Mouse (Mus musculus) heart, adult 11 months (tissue): ENCODE measurements around the gene 9230104L09Rik.
A peak's percentile ranks its signal among the peaks of the same experiment; 100 is the strongest.

Experiments used
- DNase-seq: peaks from one replicate; pipeline ENCODE4 v3.0.0; 2022

Gene 9230104L09Rik

DNA sequence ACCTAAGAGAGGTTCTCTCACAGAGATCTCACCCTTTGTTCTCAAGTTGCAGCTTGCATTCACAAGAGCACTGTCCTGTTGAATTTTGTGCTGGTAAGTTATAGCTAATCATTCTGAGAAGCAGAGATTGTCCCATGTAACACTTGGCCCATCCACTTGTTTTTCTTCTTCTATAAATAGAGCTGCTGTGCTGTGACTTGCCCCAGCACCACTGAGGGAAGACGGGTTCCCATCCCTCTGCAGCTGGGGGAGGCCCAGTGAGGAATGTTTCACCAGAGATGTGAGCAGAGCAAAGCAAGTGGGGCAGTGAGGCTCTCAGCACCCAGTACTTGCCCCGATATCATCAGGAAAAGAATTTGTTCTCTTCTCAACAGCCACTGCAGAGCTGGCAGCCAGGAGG, at the start of gene 9230104L09Rik:
Gene 9230104L09Rik, minus strand, starts transcription at position 73 of the 400 bp plus-strand sequence.
- peak; percentile 96 for DNase-seq

DNA sequence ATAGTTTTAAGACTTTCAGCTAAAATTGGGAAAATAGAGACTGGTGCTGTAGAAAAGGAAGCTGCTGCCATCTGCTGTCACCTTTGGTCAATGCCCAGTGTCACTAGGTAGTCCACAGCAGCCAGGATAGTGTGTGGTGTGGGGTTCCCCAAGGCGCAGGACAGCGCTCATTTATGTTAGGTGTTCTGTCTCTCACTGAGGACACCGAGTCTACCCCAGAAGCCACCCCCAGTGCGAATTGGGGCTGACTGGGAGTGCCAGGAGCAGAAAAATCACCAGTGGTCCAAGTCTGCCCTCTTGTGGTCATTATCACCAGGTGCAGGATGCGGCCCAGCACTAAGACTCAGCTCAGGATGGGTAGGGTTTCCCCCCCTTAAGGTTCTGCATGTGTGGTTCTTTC, 37.4 kb upstream of the 9230104L09Rik start:
- peak; percentile 96 for DNase-seq

DNA sequence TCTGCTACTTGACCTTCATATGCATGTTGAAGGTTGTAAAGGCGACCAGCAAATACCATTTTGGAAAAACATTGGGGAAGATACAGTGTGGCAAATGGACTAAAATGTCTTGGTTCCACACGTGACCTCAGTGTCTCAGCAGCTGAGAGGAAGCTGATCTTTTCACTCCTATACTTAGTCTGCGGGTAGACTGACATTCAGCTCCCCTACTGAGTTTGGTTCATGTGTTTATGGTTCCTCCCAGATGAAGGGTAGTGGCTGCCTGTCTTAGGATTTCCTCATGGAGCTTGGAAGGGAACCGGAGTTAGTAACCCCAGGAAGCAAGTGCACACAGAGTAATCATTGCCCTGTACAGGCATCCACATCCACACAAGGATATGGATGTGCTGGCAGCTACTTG, 35.5 kb upstream of the 9230104L09Rik start:
- DNase-seq, result peak; percentile 88

DNA sequence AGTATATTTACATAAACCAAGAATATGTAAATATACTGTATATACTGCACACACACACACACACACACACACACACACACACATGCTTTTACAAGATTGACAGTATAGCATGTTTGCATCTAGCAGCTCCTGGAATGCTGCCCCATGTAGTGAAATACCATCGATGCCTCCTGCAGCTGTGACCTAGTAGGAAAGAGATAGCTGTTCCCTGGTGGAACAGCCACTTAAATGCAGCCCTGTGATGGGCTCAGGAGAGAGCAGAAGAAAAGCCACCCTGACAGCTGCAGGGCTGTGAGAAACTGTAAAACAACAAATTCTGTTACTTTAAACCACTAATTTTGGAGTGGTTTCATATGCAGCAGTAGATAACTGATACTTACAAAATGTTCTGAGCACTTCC, 31.4 kb upstream of the 9230104L09Rik start:
- DNase-seq, result peak; percentile 48

DNA sequence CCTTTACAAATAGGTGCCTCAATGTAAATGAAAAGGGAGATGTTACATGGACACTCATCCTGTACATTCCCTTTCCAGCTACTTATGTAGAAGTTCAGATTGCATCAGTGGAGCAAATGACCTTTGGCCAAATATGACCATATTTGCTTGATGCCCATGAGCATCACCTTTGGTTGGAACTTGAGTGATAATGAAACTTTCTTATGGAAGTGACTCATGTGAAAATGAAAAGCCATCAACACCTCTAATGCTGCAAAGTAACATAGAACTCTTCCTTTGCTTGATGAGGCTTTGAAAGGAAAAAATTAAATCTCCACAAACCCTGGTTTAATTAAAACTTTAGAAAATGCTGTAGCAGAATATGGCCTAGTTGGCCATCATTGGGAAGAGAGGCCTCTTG, 28.3 kb upstream of the 9230104L09Rik start:
- no peak for DNase-seq

DNA sequence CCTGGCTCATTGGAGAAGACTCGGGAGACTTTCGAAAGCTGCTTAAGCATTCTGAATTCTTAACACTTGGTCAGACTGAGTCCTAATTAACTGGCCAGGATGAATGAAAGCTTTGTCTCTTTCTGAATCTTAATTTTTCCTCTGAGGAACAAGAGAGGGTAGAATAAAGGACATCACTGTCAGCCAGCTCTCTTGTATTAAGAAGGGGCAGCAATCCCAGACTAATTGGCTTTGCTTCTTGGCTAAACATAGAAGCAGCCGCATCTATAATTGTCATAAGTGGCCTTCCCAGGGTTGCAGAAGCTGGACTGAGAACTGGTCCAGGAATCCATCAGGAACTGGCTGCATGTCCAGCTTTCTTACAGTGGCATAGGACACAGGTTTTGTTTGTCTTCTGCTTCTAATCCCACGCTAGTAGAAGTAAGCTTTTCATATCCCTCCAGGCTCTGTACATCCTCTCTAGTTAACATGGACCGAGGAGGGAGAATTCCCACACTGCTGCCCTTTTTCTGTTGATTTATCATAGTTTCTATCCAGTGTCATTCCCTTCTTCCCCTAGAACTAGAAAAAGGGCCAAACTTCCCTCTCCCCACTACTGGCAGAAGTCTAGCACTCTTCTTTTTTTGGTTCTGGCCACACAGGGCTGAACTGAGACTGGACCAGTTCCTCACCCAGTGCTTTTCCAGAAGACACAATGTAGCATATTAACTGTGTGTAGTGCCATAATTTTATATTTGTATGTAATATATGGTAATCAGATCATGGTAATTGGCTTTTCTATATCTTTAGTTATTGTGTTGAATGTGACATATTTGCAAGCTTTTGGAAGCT, 25.4 kb upstream of the 9230104L09Rik start:
- peak; percentile 95 for DNase-seq

DNA sequence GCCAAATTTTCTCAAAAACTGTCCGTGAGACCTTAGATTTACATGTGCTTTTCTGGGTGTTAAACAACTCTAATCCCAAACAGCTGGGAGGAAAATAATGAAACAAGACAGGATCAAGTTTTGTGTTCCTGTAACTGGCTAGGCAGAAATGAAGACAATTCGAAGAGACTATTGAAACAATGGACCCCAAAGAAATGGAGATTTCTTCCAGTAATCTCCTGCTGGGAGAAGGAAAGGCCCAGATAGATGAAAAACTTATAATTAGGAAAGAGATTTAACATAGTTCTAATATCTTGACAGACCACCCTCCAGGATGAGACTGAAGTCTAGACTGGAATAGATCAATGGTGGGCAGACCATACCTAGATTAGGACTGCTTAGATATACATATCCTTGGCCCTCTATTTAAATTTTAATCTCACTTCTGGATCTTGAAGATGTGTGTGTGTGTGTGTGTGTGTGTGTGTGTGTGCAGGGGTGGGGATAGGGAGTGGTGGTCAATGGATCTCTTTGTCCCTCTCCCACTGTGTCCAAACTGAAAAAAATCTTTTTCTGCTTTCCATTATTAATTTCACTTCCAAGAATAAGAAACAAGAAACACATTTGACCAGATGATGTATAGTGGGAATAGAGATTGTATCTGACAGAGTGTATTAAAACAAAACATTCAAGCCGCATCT, 24.6 kb upstream of the 9230104L09Rik start:
- DNase-seq, result no peak

DNA sequence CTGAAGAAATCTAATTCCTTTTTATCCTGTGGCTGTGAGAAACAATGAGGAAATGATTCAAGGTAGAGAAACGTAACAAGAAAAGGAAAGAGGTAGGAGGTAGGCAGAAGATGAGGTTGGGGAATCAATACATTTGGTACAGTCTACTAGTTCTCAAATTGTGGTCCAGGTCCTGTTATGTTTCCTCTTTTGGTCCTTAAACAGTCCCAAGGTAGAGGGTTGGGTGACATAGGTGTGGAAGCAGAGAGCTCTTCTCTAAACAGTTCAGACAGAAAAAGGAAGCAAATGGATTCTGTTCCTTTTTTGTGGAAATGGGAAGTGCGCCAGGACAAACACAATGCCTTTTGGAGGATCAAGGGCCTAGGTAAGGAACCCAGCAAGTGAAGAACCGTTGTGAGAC, 24.0 kb upstream of the 9230104L09Rik start:
- DNase-seq, result peak; percentile 86

DNA sequence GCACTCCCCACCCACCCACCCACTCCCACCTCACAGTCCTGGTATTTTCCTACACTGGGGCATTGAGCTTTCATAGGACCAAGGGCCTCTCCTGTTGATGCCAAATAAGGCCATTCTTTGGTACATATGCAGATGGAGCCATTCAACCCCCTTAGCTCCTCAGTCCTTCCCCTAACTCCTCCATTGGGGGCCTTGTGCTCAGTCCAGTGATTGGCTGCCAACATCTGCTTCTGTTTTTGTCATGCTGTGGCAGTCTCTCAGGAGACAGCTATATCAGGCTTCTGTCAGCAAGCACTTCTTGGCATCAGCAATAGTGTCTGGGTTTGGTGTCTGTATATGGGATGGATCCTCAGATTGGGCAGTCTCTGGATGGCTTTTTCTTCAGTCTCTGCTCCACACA, 19.9 kb upstream of the 9230104L09Rik start:
- peak; percentile 93 for DNase-seq

DNA sequence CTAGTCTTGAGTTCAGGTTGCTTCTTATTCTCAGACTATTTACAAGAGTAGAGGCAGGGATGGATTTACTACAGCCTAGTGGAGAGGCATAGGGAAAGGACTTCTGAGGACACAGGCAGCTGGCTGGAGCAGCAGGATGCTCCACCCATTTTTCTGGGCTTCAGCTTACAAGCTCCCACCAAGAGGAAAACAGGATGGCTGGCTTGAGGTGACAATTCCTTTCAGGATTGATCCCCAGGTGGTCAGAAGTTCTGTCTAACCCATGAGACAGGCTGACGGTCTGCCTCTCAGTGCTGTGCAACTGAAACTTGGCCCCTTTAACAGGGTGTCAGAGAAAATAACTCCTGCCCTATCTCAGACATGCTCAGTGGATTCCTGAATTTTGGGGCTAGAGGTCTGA, 14.4 kb upstream of the 9230104L09Rik start:
- DNase-seq, result peak; percentile 98

DNA sequence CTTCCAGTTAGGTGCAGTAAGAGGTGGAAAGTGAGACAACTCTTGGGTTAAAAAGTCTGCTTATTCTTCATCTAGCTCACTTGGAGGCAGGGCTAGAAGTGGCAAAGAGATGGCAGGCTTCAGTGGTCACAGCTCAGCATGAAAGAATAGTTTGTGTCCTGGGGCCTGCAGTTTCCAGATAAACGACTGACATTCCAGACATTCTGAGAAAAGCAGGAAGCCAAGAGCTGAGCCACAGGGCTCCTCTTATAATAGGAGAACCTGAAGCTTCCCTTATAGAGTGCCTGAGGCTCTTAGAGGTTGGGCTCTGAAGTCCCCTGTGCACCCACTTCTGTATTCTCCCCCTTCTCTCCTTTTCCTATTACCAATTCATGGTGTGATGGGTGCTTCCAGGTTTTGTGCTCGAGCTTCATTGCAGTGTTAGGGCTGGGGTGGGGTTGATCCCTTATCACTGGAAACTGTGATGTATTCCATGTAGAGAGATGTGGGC, 13.8 kb upstream of the 9230104L09Rik start:
- DNase-seq, result peak; percentile 93

DNA sequence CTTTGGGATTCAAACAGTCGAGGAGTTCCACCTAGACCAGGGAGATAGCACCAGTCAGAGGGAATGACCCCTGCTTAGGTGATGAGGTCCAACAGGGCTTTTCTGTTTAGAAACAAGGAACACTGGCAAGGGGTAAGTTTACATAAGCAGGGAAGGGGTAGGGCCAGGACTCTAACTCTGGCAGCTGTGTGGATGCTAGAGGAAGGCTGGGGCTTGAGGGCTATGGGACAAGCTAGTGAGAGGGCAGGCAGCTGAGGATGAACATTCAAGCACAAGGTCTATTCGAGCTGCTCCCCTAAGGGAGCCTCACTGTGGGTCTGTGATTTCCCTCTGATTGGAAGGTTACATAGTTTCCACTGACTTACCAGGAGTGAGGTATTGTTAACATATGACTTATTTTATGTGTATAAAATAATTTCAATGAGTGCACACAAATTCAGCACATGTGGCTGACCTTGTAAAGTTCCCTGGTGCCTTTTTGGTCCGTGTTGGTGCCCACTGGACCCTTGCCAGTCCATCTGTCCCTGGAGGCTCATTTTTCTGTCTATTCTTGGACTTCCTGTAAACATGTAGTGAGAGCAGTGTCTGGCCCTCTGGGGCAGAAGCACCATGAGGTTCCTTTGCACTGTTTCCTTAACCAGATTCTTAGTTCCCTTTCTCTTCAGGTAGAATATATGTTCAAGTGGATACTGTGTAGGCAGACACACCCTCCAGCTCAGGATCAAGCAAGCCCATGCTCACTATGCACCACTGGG, 12.4 kb upstream of the 9230104L09Rik start:
- peak; percentile 98 for DNase-seq

DNA sequence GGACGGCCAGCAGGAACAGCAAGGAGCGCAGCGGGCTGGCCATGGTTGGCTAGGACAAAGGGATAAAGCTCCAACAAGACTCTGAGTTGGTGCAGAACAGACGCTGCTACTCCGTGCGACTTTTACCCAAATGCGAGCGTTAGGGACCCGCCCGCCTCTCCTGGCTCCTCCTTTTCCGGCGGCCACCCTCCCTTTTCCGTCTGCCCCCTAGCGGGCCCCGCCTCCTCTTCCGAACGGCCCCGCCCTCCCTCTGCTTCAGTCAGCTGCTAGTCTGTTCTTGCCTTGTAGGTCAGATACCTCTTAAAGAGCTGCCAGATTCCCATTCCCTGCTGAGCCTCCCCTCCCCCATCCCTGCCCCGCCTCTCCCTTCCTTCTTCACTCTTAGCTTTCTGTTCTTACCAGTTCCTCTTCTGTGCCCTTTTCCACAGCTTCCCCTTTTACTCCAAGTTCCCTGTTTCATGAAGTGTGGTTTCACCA, 10.5 kb upstream of the 9230104L09Rik start, which contains the start of gene Cst3:
Gene Cst3, minus strand, starts transcription at position 358 of the 477 bp plus-strand sequence.
- peak; percentile 100 for DNase-seq

DNA sequence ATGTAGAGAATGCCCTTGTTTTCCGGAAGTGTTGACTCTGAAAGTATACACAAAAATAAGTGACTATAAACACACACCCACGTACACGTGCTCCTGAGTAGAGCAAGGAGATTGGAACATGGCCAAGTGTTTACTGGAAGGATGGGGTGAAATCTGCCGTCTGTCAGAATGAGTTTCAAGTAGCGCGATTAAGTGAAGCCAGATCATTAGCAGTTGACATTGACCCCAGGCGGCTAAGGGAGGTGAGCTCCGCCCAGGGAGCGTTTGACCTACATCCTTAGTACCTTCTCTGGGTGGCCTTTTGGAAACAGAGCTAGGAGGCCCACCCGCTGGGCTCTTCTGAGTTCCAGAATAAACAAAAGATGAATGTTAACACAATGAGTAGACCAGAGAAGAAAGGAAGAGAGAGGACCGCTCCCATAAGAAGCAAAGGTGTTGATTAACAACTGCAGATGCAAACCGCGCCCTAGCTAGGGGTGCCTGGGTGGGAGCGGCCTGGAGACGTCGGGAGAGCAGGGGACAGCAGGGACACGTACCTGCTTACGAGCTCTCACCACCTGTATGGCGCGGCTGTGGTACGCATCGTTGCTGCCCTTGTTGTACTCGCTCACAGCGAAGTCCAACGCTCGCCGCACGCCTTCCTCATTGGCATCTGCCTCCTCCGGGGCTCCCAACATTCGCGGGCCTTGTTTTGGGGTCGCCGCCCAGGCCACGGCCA, 9.9 kb upstream of the 9230104L09Rik start:
- peak; percentile 94 for DNase-seq

DNA sequence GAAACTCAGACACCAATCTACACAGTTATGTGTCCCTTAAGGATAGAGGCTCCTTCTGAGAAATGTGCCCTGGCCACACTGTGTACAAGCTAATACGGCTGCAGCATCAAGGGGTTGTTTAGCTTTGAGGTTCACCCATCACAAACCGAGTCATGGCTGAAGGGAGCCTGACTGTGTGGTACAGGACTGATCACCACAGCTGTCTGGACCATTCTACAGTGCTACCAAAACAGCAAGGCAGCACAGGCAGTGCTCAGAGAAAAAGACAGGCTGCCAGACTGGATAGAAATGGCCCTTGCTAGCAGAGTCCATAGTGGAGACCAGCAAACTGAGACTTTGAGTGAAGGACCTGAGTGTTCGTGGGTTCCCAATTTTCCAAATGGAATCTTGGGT, 9.4 kb upstream of the 9230104L09Rik start:
- peak; percentile 86 for DNase-seq

DNA sequence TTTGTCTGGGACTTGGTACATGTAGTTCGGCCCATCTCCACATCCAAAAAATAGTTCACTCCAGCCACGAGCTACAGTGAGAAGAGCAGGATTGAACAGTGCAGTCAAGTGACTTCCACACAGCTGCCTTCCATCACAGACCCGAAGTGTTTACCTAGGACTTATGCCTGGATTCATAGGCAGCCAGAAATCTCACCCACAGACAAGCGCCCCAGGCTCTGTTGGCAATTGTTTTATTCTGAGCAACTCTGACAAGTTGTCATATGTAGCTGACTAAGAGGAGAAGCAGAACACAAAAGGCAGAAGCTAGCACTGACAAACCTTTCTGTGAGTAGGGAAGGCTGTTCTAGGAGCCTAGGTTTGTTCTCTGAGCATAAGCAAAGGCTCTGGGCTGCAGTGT, 8.0 kb upstream of the 9230104L09Rik start:
- peak; percentile 94 for DNase-seq

DNA sequence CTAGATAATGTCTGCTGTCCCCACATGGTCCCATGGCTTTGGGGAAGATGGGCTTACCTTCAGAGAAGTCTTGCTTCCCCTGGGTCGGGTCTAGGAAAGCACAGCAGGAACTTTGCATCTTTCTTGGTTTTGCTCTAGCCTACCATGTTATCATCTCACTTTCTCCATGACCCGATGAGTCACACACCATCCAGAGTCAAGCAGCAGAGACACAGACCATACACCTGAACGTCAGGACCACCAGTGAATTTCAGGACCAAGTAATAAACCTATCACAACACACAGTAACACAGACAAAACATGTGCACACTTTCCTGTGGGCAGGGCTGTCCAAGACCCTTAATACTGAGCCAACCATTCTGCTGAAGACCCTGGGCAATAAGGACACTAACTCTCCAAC, 5.7 kb upstream of the 9230104L09Rik start:
- peak; percentile 82 for DNase-seq

DNA sequence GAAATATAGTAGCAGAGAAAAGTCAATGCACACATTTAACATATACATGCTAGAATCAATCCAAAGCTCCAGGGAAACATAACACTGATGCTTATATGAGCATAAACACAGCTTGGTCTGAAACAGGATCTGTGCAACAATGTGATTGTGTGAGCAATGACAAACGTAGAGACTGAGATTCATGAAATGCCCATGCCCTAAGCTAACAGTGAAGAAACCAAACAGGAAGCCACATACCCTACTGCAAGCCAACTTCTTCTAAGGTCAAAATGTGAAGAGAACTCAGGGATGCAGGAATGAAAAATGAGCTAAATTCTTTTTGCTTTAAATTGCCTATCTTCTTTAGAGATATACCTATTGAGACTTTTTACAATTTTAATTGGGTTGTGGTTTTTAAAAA, 4.1 kb upstream of the 9230104L09Rik start:
- DNase-seq, result no peak

DNA sequence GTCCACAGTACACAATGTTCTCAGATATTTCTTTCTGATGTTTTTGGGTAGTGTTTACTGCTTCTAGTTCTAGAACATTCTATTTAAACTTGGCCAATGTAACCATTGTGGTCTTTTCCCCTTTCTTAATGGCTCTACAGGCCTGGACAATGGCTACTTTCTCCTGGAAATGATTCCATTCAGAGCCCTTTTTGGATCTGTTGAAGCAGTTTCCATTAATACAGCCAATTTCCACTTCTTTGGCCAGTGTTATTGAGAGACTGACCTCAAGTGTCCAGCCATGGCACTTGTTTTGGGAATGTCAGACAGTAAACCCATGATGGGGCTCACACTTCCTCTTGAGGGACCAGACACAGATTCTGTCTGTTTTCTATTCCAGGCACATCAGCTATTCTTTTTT, 3.1 kb downstream of the 9230104L09Rik start:
- DNase-seq, result peak; percentile 94

DNA sequence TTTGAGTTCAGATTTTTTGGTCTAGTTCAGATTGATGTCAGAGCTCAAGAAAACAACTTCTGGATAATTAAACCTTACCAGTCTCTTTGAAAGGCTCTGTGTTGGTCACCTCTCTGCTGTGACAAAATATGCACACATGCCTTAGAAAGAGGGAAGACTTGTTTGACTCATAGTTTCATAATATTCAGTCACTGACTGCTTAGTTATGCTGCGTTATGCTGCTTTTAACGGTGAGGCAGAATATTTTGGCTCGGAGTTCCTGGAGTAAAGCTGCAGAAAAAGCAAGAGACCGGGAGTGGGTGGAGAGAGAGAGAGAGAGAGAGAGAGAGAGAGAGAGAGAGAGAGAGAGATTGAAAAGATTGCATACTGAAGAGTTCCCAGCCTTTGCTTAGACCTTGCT, 3.8 kb downstream of the 9230104L09Rik start:
- peak; percentile 79 for DNase-seq

DNA sequence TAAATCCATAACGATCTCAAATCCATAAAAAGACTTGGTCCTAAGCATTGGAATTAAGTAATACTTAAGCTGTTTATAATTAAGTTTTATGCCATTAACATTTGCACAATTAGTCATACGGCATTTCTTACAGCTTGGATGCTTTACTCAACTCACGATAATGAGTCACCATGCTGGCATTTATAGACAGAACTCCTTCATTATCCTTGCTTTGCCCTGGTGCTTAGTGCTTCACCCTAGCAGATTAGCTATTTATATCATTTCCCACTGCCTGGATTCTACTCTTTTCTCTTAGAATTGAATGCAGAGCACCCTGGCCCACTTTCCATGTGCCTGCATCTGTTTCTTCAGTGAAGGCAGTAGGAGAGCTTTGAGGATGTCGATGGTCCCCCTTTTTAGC, 7.3 kb downstream of the 9230104L09Rik start:
- peak; percentile 83 for DNase-seq

DNA sequence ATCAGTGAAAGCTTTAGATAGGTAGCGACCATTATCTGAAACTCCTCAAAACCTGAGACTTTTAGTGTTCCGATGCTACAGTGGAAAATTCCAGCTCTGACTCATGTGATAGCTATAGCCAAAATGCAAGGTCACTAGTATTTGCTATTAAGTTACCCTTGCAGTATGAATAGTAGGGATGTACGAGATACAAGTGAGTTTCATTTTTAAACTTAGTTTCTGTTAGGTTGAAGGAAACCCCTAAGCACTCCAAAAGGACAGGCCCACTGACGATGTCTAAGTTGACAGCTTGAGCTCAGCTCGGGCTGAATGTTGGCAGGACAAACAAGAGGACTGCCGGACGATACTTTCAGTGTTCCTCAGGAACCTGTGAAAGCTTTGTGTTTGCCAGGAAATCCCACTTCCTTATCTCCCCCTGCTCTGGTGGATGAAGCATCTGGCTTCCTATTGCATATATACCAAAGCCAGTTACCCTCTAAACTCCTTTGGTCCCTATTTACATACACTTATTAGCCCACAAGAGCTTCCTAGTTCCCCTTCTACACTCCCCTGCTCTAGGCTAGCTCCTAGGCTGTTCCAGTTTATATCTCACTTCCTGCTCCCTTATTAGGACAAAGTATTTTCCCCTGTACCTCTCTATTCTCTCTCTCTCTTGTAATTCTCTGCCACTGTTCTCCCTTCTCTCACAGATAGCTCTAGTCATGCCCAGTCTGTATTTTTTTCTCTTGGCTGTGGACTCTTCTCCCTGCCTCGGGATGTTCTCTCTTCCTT, 8.0 kb downstream of the 9230104L09Rik start:
- peak; percentile 94 for DNase-seq
